In genomic region chr9:37567454-37567853, GRCm38 (mm10) we compare ENCODE assay signal across 9 mouse cellular contexts. TPM values are rescaled to one million over a fixed set of nuclear protein-coding genes. Genes with fewer than 3 reads are reported as not detected.
DNase-seq lines count a peak whose midpoint lies in the region; ATAC-seq and TF ChIP-seq lines count a peak whose summit lies in the region.
"Had no signal": no experiment of that assay in that cellular context is flagged by ENCODE, and none has a peak within 500 bp of the region (broad histone marks: within the 10 kb centered on the region; RNA-seq: fewer than 3 reads in every experiment).

No protein-coding gene starts in this region.

- peak overlapping the region; percentile 48 for H3K4me2 ChIP-seq in kidney, embryonic 16.5 days (replicated peaks; ENCODE audit: low read depth, low read length)
- peak overlapping the region; percentile 50 for H3K4me2 ChIP-seq in liver, embryonic 13.5 days

- H3K27ac ChIP-seq in kidney, embryonic 16.5 days (ENCODE audit: low read length), result peak overlapping the region; percentile 25; the same call in 1 of the 2 replicates
- no peak overlapping the region for H3K27ac ChIP-seq in kidney, adult 2 months (ENCODE audit: insufficient read depth, low read depth, low read length)
- H3K27ac ChIP-seq in MEL (ENCODE audit: control insufficient read depth, low read depth, low read length), result peak overlapping the region; percentile 83
- peak overlapping the region; percentile 92 for H3K27ac ChIP-seq in cortical plate, adult 2 months (ENCODE audit: insufficient read depth, low read length)
- H3K27ac ChIP-seq in liver, embryonic 13.5 days, result peak overlapping the region; percentile 32
- H3K27ac ChIP-seq: macrophage had no signal

- no peak; the same call in 1 of the 2 replicates for ATAC-seq in kidney, embryonic 16.5 days (ENCODE audit: low FRiP score, low TSS enrichment)
- ATAC-seq in liver, embryonic 13.5 days (ENCODE audit: low read depth), result peak; percentile 74
- ATAC-seq: activated CD4-positive, CD25-positive, alpha-beta regulatory T cell, adult 4 months had no signal

- H3K79me2 ChIP-seq in MEL (ENCODE audit: control insufficient read depth, insufficient read depth, low read length, poor library complexity), result no peaks in the 10 kb centered on the region

- no peak for TF ChIP-seq CTCF in kidney, adult 2 months (conservative IDR thresholded peaks at IDR 0.05; ENCODE audit: insufficient read depth, insufficient read length, low read depth, low read length)
- no peak for TF ChIP-seq CTCF in MEL (IDR thresholded peaks at IDR 0.05 in 2 of 3, conservative IDR thresholded peaks at IDR 0.05 in 1 of 3; ENCODE audit: control insufficient read depth in 1 of 3, insufficient read depth in 1 of 3, low read depth in 2 of 3, low read length in 3 of 3, poor library complexity in 1 of 3, severe bottlenecking in 1 of 3)
- TF ChIP-seq CTCF in cortical plate, adult 2 months (IDR thresholded peaks at IDR 0.05; ENCODE audit: extremely low read depth, insufficient read depth, low read length), result no peak

- TF ChIP-seq RAD21 in MEL (IDR thresholded peaks at IDR 0.05; ENCODE audit: low read depth, low read length), result no peak

- no peak for TF ChIP-seq EP300 in MEL (IDR thresholded peaks at IDR 0.05; ENCODE audit: low read depth in 1 of 2, low read length in 2 of 2)

- H3K9ac ChIP-seq in kidney, embryonic 16.5 days (replicated peaks; ENCODE audit: low read length), result no peak overlapping the region
- H3K9ac ChIP-seq in MEL (ENCODE audit: control insufficient read depth, low read depth, low read length, poor library complexity, severe bottlenecking), result peak overlapping the region; percentile 67
- peak overlapping the region; percentile 37; the same call in 1 of the 2 replicates for H3K9ac ChIP-seq in liver, embryonic 13.5 days

- DNase-seq in kidney, adult 2 months, result no peak
- DNase-seq in MEL (ENCODE audit: low read depth, low spot score), result peak; percentile 68
- peak; percentile 13 for DNase-seq in liver, embryonic 13.5 days
- no peak for DNase-seq in embryo, embryonic 9.5 days (ENCODE audit: extremely low spot score)
- no peak for DNase-seq in cerebellum, postnatal 10 days

- H3K9me3 ChIP-seq in kidney, embryonic 16.5 days (ENCODE audit: low read length), result no peaks in the 10 kb centered on the region
- no peaks in the 10 kb centered on the region for H3K9me3 ChIP-seq in MEL (replicated peaks; ENCODE audit: insufficient read depth, low read length)
- no peaks in the 10 kb centered on the region for H3K9me3 ChIP-seq in liver, embryonic 13.5 days (replicated peaks)

- peaks cover 24% of the 10 kb centered on the region for H3K4me1 ChIP-seq in kidney, embryonic 16.5 days (ENCODE audit: insufficient read depth, low read length)
- H3K4me1 ChIP-seq in kidney, adult 2 months (ENCODE audit: control insufficient read depth, insufficient read depth, low read length), result peaks cover 21% of the 10 kb centered on the region
- peaks cover 43 to 52% of the 10 kb centered on the region in 2 experiments for H3K4me1 ChIP-seq in MEL (ENCODE audit: control insufficient read depth in 1 of 2, insufficient read depth in 2 of 2, low read length in 2 of 2)
- H3K4me1 ChIP-seq in cortical plate, adult 2 months (ENCODE audit: control insufficient read depth, insufficient read depth, low read length), result peaks cover 8% of the 10 kb centered on the region
- H3K4me1 ChIP-seq in liver, embryonic 13.5 days (replicated peaks), result peaks cover 85% of the 10 kb centered on the region

- TF ChIP-seq POLR2A in kidney, adult 2 months (IDR thresholded peaks at IDR 0.05; ENCODE audit: low read depth, low read length), result no peak
- no peak for TF ChIP-seq POLR2A in MEL (IDR thresholded peaks at IDR 0.05; ENCODE audit: control insufficient read depth in 1 of 2, insufficient read depth in 1 of 2, low read depth in 1 of 2, low read length in 2 of 2, poor library complexity in 1 of 2)
- no peak for TF ChIP-seq POLR2A in cortical plate, adult 2 months (IDR thresholded peaks at IDR 0.05; ENCODE audit: extremely low read depth, insufficient read depth, low read length)

- no peak overlapping the region; the same call in 1 of the 2 replicates for H3K4me3 ChIP-seq in kidney, embryonic 16.5 days (ENCODE audit: low read length)
- no peak overlapping the region for H3K4me3 ChIP-seq in kidney, adult 2 months (ENCODE audit: insufficient read depth, low read depth, low read length)
- H3K4me3 ChIP-seq in MEL (ENCODE audit: control insufficient read depth in 1 of 2, insufficient read depth in 1 of 2, low read depth in 2 of 2, low read length in 2 of 2), result peak overlapping the region; percentile 54 to 72
- H3K4me3 ChIP-seq in cortical plate, adult 2 months (ENCODE audit: insufficient read depth, low read length), result no peak overlapping the region
- peak overlapping the region; percentile 16 for H3K4me3 ChIP-seq in liver, embryonic 13.5 days (replicated peaks)

- no peaks in the 10 kb centered on the region for H3K27me3 ChIP-seq in kidney, embryonic 16.5 days (ENCODE audit: insufficient read depth, low read length)
- no peaks in the 10 kb centered on the region for H3K27me3 ChIP-seq in kidney, adult 2 months (replicated peaks; ENCODE audit: control insufficient read depth, insufficient read depth, low read length)
- H3K27me3 ChIP-seq in MEL (ENCODE audit: control insufficient read depth in 1 of 2, insufficient read depth in 2 of 2, low read length in 2 of 2), result no peaks in the 10 kb centered on the region
- H3K27me3 ChIP-seq in liver, embryonic 13.5 days, result no peaks in the 10 kb centered on the region

- no peaks in the 10 kb centered on the region for H3K36me3 ChIP-seq in kidney, embryonic 16.5 days (ENCODE audit: insufficient read depth, low read length)
- H3K36me3 ChIP-seq in kidney, adult 2 months (ENCODE audit: control insufficient read depth, insufficient read depth, low read length), result no peaks in the 10 kb centered on the region
- H3K36me3 ChIP-seq in MEL (ENCODE audit: control insufficient read depth in 1 of 2, insufficient read depth in 2 of 2, low read length in 2 of 2), result peaks cover 0 to 69% of the 10 kb centered on the region in 2 experiments; a peak in 2 of 4 replicates
- H3K36me3 ChIP-seq in liver, embryonic 13.5 days, result no peaks in the 10 kb centered on the region

- WGBS in kidney, embryonic 16.5 days, result 25% methylated on average over 5 of the region's 5 CpGs
- WGBS in kidney, adult 2 months, result 34% methylated on average over 5 of the region's 5 CpGs
- WGBS in liver, embryonic 13.5 days (ENCODE audit: insufficient replicate concordance), result 20% methylated on average over 5 of the region's 5 CpGs

TF ChIP-seq in MEL, 35 proteins besides CTCF, POLR2A, EP300 and RAD21 (continues in another document):
- TF ChIP-seq MAX (IDR thresholded peaks at IDR 0.05; ENCODE audit: low read length) (no peak), ETS1 (IDR thresholded peaks at IDR 0.05; ENCODE audit: low read depth, low read length) (peak; percentile 24; the same call in 1 of the 2 replicates), NELFE (IDR thresholded peaks at IDR 0.05; ENCODE audit: low read depth, low read length) (no peak; the same call in 1 of the 2 replicates), GABPA (IDR thresholded peaks at IDR 0.05; ENCODE audit: low read depth, low read length) (no peak), MXI1 (IDR thresholded peaks at IDR 0.05; ENCODE audit: low read depth, low read length) (peak; percentile 76)

RNA-seq across cellular contexts. Expression of gene Siae, which starts 12.0 kb away (rescaled TPM):
- 13.2 and 13.6 TPM in 2 replicates for polyA plus RNA-seq in kidney, embryonic 16.5 days (2015; fragmentation: Nextera tagmentation; extraction: Ambion mirVana)
- polyA plus RNA-seq in kidney, adult 2 months (2012; rRNA removed), result 17.8 and 18.3 TPM in 2 replicates
- 4.9 and 5.1 TPM in 2 replicates for total RNA-seq in MEL (2012; rRNA removed)
- polyA plus RNA-seq in MEL (2012; ENCODE audit: insufficient read depth in 1 of 2, insufficient read length in 2 of 2, low read depth in 1 of 2, low replicate concordance in 2 of 2, missing spikeins in 1 of 2), result 1 to 10 TPM in 1 of 2 experiments, not detected in 1; 9.2 TPM
- 22.2 and 24.2 TPM in 2 replicates for polyA plus RNA-seq in cortical plate, adult 2 months (2012; rRNA removed)
- polyA plus RNA-seq in liver, embryonic 13.5 days (2015; fragmentation: Nextera tagmentation; extraction: Ambion mirVana), result 4.3 and 5.5 TPM in 2 replicates

RNA-seq across cellular contexts. Expression of gene Nrgn, which starts 14.8 kb away (rescaled TPM):
- polyA plus RNA-seq in kidney, embryonic 16.5 days (2015; fragmentation: Nextera tagmentation; extraction: Ambion mirVana), result 2.1 and 2.6 TPM in 2 replicates
- 4.7 and 7.7 TPM in 2 replicates for polyA plus RNA-seq in kidney, adult 2 months (2012; rRNA removed)
- total RNA-seq in MEL (2012; rRNA removed), result 0.58 and 0.78 TPM in 2 replicates
- polyA plus RNA-seq in MEL (2012; ENCODE audit: insufficient read depth in 1 of 2, insufficient read length in 2 of 2, low read depth in 1 of 2, low replicate concordance in 2 of 2, missing spikeins in 1 of 2), result 10 to 100 TPM in 1 of 2 experiments, not detected in 1; 43.5 TPM
- 2,488 and 2,563 TPM in 2 replicates for polyA plus RNA-seq in cortical plate, adult 2 months (2012; rRNA removed)
- 8.8 and 10.4 TPM in 2 replicates for polyA plus RNA-seq in liver, embryonic 13.5 days (2015; fragmentation: Nextera tagmentation; extraction: Ambion mirVana)

RNA-seq across cellular contexts. Expression of gene Vsig2, which starts 28.4 kb away (rescaled TPM):
- polyA plus RNA-seq in kidney, embryonic 16.5 days (2015; fragmentation: Nextera tagmentation; extraction: Ambion mirVana), result 2.4 and 2.8 TPM in 2 replicates
- 7.6 and 9.1 TPM in 2 replicates for polyA plus RNA-seq in kidney, adult 2 months (2012; rRNA removed)
- not detected in 2 replicates for total RNA-seq in MEL (2012; rRNA removed)
- under 1 TPM in 1 of 2 experiments, not detected in 1; 0.64 TPM for polyA plus RNA-seq in MEL (2012; ENCODE audit: insufficient read depth in 1 of 2, insufficient read length in 2 of 2, low read depth in 1 of 2, low replicate concordance in 2 of 2, missing spikeins in 1 of 2)
- 6.6 and 7.6 TPM in 2 replicates for polyA plus RNA-seq in cortical plate, adult 2 months (2012; rRNA removed)
- polyA plus RNA-seq in liver, embryonic 13.5 days (2015; fragmentation: Nextera tagmentation; extraction: Ambion mirVana), result 0.15 and 0.60 TPM in 2 replicates
- polyA plus RNA-seq: activated CD4-positive, CD25-positive, alpha-beta regulatory T cell, adult 4 months; macrophage had no signal

RNA-seq across cellular contexts. Expression of gene Esam, which starts 39.6 kb away (rescaled TPM):
- polyA plus RNA-seq in kidney, embryonic 16.5 days (2015; fragmentation: Nextera tagmentation; extraction: Ambion mirVana), result 87.0 and 96.5 TPM in 2 replicates
- polyA plus RNA-seq in kidney, adult 2 months (2012; rRNA removed), result 54.9 and 55.5 TPM in 2 replicates
- total RNA-seq in MEL (2012; rRNA removed), result 0.10 and 0.23 TPM in 2 replicates
- under 1 TPM in 1 of 2 experiments, not detected in 1; 0.89 TPM for polyA plus RNA-seq in MEL (2012; ENCODE audit: insufficient read depth in 1 of 2, insufficient read length in 2 of 2, low read depth in 1 of 2, low replicate concordance in 2 of 2, missing spikeins in 1 of 2)
- polyA plus RNA-seq in cortical plate, adult 2 months (2012; rRNA removed), result 35.1 and 36.6 TPM in 2 replicates
- polyA plus RNA-seq in liver, embryonic 13.5 days (2015; fragmentation: Nextera tagmentation; extraction: Ambion mirVana), result 15.6 and 17.2 TPM in 2 replicates

RNA-seq across cellular contexts. Expression of gene Spa17, which starts 46.1 kb away (rescaled TPM):
- 6.1 and 6.6 TPM in 2 replicates for polyA plus RNA-seq in kidney, embryonic 16.5 days (2015; fragmentation: Nextera tagmentation; extraction: Ambion mirVana)
- polyA plus RNA-seq in kidney, adult 2 months (2012; rRNA removed), result 3.1 and 3.5 TPM in 2 replicates
- 0.46 and 1.2 TPM in 2 replicates for total RNA-seq in MEL (2012; rRNA removed)
- 1 to 10 TPM in 1 of 2 experiments, not detected in 1; 2.6 TPM for polyA plus RNA-seq in MEL (2012; ENCODE audit: insufficient read depth in 1 of 2, insufficient read length in 2 of 2, low read depth in 1 of 2, low replicate concordance in 2 of 2, missing spikeins in 1 of 2)
- 4.8 and 5.0 TPM in 2 replicates for polyA plus RNA-seq in cortical plate, adult 2 months (2012; rRNA removed)
- polyA plus RNA-seq in liver, embryonic 13.5 days (2015; fragmentation: Nextera tagmentation; extraction: Ambion mirVana), result 2.4 and 2.8 TPM in 2 replicates

Comparison
In these comparisons a context has a peak if more than half of its experiments do, and no peak if none do; other contexts are left out.
1. H3K4me3 ChIP-seq: peak in MEL (2 of 2) and liver, embryonic 13.5 days (single experiment); none in kidney, embryonic 16.5 days (single experiment), kidney, adult 2 months (single experiment) and cortical plate, adult 2 months (single experiment).
2. DNase-seq: peak in MEL (single experiment) and liver, embryonic 13.5 days (single experiment); none in kidney, adult 2 months (single experiment), embryo, embryonic 9.5 days (single experiment) and cerebellum, postnatal 10 days (0 of 2).
3. RNA of gene Nrgn, which starts 14.8 kb away (polyA plus RNA-seq): 2,488 to 2,563 TPM in cortical plate, adult 2 months; 43.5 TPM in MEL, 8.8 to 10.4 TPM in liver, embryonic 13.5 days, 4.7 to 7.7 TPM in kidney, adult 2 months and 2.1 to 2.6 TPM in kidney, embryonic 16.5 days; every median in the first group is over 10 times any median in the second.